Mouse (Mus musculus): ENCODE results near the gene Als2cr12. TPM values are rescaled to one million over a fixed set of nuclear protein-coding genes. Genes with fewer than 3 reads are reported as not detected.
A peak's percentile ranks its signal among the peaks of the same experiment; 100 is the strongest.
"Not testable (repeated sequence)": the region's sequence is repeated elsewhere in the genome, so short reads cannot be mapped to it uniquely, and the experiment has no call there.

The Als2cr12 gene
- polyA plus RNA-seq, 1 experiment = 11.0 TPM

DNA sequence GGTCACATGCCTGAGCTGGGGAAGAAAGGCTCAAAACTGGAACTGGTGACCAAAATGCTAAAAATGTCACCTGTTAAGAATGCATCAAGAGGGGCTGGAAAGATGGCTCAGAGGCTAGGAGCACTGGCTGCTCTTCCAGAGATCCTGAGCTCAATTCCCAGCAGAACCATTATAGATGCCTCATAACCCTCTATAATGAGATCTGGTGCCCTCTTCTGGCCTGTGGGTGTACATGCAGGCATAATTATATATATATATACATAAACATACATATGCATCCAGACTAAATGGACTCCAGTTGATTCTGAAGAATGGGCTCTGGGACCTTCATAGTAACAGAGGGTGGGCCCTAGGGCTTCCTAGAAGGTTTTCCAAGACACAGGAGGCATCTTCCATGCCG, 18.2 kb downstream of the Als2cr12 start:
- H3K27ac ChIP-seq (replicated peaks; ENCODE audit: low read depth, low read length) = no peak overlapping the region
- H3K4me1 ChIP-seq (ENCODE audit: control insufficient read depth, insufficient read depth, insufficient read length, low read length) = no peaks in the 10 kb centered on the region
- no peak overlapping the region for H3K4me3 ChIP-seq (ENCODE audit: insufficient read depth, low read depth, low read length)

- H3K27ac ChIP-seq (replicated peaks; ENCODE audit: low read depth, low read length) = no peak overlapping the region
- no peaks in the 10 kb centered on the region for H3K4me1 ChIP-seq (ENCODE audit: control insufficient read depth, insufficient read depth, insufficient read length, low read length)
- no peak overlapping the region for H3K4me3 ChIP-seq (ENCODE audit: insufficient read depth, low read depth, low read length)
Measured at GRCm38 (mm10) chr1:58675011-58675410, 20.8 kb downstream of the Als2cr12 start.

DNA sequence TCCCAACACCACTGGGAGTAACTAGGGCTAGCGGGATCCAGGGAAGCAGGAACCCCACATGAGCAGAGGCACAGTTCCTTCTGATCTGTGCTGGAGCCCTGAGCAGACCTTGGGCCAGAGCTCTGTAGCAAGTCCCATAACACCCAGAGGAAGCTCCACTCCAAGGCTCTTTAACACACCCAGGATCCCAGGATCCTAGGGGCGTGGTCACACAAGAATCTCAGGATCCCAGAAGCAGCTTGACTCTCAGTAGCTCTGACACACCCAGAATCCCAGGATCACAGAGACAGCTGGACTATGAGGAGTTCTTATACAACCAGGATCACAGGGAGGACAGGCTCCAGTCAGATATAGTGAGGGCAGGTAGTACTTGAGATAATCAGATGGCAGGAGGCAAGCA, 23.7 kb downstream of the Als2cr12 start:
- no peaks in the 10 kb centered on the region for H3K4me1 ChIP-seq (ENCODE audit: control insufficient read depth, insufficient read depth, insufficient read length, low read length)
- H3K4me3 ChIP-seq (ENCODE audit: insufficient read depth, low read depth, low read length) = no peak overlapping the region
- H3K27ac ChIP-seq (replicated peaks; ENCODE audit: low read depth, low read length) = no peak overlapping the region

- not testable (repeated sequence) for H3K4me3 ChIP-seq (ENCODE audit: insufficient read depth, low read depth, low read length); H3K4me1 ChIP-seq (ENCODE audit: control insufficient read depth, insufficient read depth, insufficient read length, low read length); H3K27ac ChIP-seq (replicated peaks; ENCODE audit: low read depth, low read length)
Measured at GRCm38 (mm10) chr1:58669635-58670034, 26.2 kb downstream of the Als2cr12 start.

GRCm38 (mm10) chr1:58668191-58668590, 27.6 kb downstream of the Als2cr12 start:
- Histone ChIP-seq H3K27ac (replicated peaks; ENCODE audit: low read depth, low read length) (no peak overlapping the region), H3K4me1 (ENCODE audit: control insufficient read depth, insufficient read depth, insufficient read length, low read length) (no peaks in the 10 kb centered on the region), H3K4me3 (ENCODE audit: insufficient read depth, low read depth, low read length) (no peak overlapping the region)

DNA sequence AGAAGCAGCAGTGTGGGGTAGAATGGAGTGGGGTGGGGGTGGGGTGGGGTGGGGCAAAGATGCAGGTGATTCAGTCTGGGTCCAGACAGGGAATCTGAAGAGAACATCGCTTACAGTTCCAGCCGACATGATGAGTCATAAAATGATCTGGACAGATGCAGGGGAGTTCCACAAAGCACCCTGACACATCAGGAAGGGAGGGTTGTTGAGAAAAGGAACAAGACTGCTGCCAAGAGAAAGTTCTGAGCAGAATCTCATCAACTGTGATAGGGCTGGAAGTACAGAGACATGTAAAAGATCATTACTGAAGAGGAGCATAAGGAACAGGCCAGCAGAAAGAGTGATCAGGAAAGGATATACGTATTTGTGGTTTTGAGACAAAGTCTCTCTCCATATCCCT, 32.4 kb downstream of the Als2cr12 start:
- H3K4me3 ChIP-seq (ENCODE audit: insufficient read depth, low read depth, low read length); H3K4me1 ChIP-seq (ENCODE audit: control insufficient read depth, insufficient read depth, insufficient read length, low read length); H3K27ac ChIP-seq (replicated peaks; ENCODE audit: low read depth, low read length): not testable (repeated sequence)

GRCm38 (mm10) chr1:58662671-58663070, 33.1 kb downstream of the Als2cr12 start:
- not testable (repeated sequence) for H3K4me1 ChIP-seq (ENCODE audit: control insufficient read depth, insufficient read depth, insufficient read length, low read length); H3K27ac ChIP-seq (replicated peaks; ENCODE audit: low read depth, low read length); H3K4me3 ChIP-seq (ENCODE audit: insufficient read depth, low read depth, low read length)

DNA sequence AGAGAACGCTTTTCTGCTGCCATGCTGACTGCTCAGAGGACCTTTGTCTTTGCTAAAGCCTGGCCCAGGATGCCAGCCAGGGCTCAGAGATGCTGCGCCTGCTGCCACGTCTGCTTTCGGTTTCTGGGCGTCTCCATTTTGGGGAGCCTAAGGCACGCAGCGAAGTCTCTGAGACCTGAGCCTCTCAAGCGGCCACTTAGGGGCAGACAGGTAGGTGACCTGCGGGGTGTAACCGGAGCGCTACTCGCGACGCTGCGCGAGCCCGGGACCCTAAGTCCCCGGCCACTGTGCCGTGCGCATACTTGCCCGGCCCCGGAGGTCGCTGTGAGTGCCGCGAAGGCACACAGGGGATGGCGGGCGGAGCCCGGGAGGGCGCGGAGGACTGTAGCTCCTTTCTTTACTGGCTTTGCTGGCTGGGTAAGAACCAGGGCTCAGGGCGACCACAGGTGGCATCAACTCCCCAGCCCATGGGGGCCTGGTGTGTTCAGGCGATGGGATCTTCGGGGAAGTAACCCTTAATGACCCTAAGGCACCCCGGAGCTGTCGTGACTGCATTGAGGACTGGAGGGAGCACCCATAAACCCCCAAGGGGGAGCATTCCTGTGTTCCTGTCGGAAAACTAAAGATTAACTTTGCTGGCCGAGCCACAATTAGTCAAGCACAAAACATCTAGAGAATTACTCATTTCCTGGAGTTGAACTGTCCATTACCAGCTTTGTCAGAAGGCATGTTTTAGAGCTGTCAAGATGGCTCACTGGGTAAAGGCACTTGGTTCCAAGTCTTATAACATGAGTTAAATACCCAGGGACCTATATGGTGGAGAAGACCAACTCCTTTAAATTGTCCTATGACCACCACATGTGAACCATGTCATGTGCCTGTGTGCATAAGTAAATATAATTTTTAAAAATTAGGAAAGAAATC, 43.0 kb downstream of the Als2cr12 start:
- Histone ChIP-seq H3K4me3 (ENCODE audit: insufficient read depth, low read depth, low read length) (peak overlapping the region; percentile 99), H3K4me1 (ENCODE audit: control insufficient read depth, insufficient read depth, insufficient read length, low read length) (peaks cover 5% of the 10 kb centered on the region), H3K27ac (replicated peaks; ENCODE audit: low read depth, low read length) (peak overlapping the region; percentile 99)

DNA sequence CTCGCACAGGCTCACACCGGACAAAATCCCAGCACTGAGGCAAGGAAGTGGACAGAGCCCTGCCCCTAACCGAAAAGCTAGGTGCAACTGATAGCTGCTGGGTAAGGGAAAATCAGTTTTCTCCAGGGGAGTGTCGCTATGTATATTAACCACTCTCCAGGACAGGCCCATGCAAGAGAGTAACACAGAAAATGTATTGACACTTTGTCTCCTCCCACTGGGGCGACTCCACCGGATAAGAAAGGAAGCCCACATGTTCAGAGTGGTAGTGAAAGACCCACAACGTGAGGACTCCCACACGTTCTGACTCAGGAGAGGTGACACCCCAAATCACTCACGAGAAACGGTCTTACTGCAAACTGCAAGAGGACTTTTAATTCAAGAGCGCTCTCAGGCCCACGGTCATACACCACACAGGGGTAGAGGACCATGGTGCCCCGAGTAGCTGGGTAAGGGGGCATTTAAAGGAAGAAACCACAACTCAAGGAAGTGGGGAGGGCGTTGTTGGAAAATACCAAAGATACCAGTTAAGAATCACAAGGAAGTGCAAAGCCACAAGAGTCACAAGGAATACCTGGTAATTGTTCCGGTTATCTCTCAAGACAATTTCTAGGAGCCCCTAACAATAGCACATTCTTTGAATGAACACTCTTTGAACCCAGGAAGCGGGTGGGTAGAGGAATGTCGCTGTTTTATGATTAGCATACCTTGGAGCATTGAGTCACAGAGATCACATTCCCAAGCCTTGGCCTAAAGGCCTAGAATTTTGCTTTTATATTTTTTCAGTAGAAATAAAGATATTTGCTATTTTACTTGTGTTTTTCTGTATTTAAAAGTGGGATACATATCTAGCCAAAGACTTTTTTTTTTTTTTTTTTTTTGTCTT, 44.0 kb downstream of the Als2cr12 start:
- peak overlapping the region; percentile 99 for H3K27ac ChIP-seq (replicated peaks; ENCODE audit: low read depth, low read length)
- peak overlapping the region; percentile 99 for H3K4me3 ChIP-seq (ENCODE audit: insufficient read depth, low read depth, low read length)
- H3K4me1 ChIP-seq (ENCODE audit: control insufficient read depth, insufficient read depth, insufficient read length, low read length) = not testable (repeated sequence)

DNA sequence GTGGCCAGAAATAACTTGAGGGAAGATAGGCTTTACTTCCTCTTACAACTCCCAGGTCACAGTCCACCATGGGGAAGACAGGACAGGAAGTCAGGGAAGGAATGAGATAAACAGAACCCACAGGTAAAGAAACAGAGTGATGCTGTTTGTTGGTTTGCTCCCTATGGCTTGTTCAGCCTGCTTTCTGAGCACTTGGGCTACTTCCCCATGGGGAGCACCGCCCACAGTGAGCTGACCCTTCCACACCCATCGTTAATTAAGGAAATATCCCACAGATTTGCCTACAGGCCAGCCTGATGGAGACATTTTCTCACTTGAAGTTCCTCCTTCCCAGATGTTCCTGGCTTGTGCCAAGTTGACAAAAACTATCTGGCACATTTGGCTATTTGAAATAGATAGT, 66.9 kb downstream of the Als2cr12 start:
- not testable (repeated sequence) for H3K4me1 ChIP-seq (ENCODE audit: control insufficient read depth, insufficient read depth, insufficient read length, low read length); H3K27ac ChIP-seq (replicated peaks; ENCODE audit: low read depth, low read length); H3K4me3 ChIP-seq (ENCODE audit: insufficient read depth, low read depth, low read length)

- Histone ChIP-seq H3K27ac (replicated peaks; ENCODE audit: low read depth, low read length) (peak overlapping the region; percentile 99), H3K4me3 (ENCODE audit: insufficient read depth, low read depth, low read length) (no peak overlapping the region), H3K4me1 (ENCODE audit: control insufficient read depth, insufficient read depth, insufficient read length, low read length) (peaks cover 5% of the 10 kb centered on the region; the same call in 1 of the 2 replicates)
Measured at GRCm38 (mm10) chr1:58621996-58622748, 73.6 kb downstream of the Als2cr12 start.

DNA sequence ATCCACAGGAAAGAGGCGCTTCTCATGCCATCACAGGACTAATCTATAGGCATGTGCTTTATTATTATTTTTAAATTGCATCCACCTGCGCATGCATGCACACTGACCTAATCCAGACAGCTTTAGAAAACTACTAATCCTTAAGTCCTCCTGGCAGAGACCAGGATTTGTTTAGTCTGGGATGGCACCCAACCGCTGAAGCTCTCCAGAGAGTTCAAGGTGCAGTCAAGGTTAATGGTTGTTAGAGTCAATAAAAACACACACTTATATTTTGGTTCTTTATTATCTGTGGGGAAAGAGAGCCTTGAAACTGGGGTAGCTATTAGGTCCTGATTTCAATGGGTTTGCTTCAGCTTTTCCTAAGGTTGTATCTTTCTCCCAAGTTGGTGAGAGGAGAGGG, 74.5 kb downstream of the Als2cr12 start:
- Histone ChIP-seq H3K27ac (replicated peaks; ENCODE audit: low read depth, low read length) (peak overlapping the region; percentile 99), H3K4me3 (ENCODE audit: insufficient read depth, low read depth, low read length) (no peak overlapping the region), H3K4me1 (ENCODE audit: control insufficient read depth, insufficient read depth, insufficient read length, low read length) (peaks cover 7% of the 10 kb centered on the region; the same call in 1 of the 2 replicates)

GRCm38 (mm10) chr1:58618766-58619165, 77.0 kb downstream of the Als2cr12 start:
- no peak overlapping the region for H3K4me3 ChIP-seq (ENCODE audit: insufficient read depth, low read depth, low read length)
- H3K27ac ChIP-seq (replicated peaks; ENCODE audit: low read depth, low read length) = no peak overlapping the region; the same call in 1 of the 2 replicates
- H3K4me1 ChIP-seq (ENCODE audit: control insufficient read depth, insufficient read depth, insufficient read length, low read length) = peaks cover 17% of the 10 kb centered on the region; the same call in 1 of the 2 replicates

- Histone ChIP-seq H3K4me3 (ENCODE audit: insufficient read depth, low read depth, low read length) (no peak overlapping the region), H3K27ac (replicated peaks; ENCODE audit: low read depth, low read length) (peak overlapping the region; percentile 54), H3K4me1 (ENCODE audit: control insufficient read depth, insufficient read depth, insufficient read length, low read length) (peaks cover 17% of the 10 kb centered on the region; the same call in 1 of the 2 replicates)
Measured at GRCm38 (mm10) chr1:58617978-58618668, 77.7 kb downstream of the Als2cr12 start.
